Mouse (Mus musculus): ENCODE measurements around the gene Nploc4. TPM values are rescaled to one million over a fixed set of nuclear protein-coding genes. Genes with fewer than 3 reads are reported as not detected.

Gene Nploc4
- total RNA-seq, 2 experiments from 2014 or later: 67.8 to 71.3 TPM

DNA sequence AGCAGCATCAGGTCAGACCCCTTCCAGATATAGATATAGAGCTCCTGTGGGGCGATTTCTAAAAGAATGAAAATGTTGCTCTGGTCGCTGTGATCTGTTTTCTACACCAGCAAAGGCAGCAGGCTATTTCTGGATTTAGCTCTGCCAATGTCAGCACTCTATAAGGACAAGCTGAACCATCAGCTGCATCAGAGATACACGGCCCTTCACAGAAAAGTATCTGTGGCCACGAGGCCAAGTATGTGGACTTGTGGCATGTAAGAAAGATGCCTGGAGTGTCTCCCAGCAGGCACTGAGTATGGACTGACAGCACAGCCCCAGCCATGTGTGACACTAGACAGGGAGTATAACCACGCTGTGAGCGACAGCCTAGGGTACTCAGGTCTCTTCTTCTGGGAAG is 50.9 kb downstream of the Nploc4 start:
- no peak for DNase-seq (ENCODE audit: low spot score in 2 of 2)
- intact Hi-C loops (cut with DNase I): no loop called here

DNA sequence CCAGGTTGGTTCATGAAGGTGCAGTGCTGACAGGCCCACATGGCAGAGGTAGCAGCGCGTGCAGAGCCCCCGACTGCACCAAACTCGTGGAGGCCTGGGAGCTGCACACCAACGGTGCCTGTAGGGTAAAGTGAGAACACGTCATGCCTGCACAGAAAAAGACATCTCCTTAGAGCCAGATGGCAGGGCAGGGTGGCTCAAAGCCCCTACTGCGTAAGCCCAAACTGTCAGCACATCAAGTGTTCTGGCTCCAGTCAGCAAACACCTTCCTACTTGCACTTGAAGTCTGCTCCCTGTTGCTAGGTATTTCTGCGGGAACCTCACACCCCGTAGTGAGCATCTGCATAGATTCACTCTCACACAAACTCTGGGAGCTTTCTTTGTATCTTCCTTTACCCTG is 55.0 kb downstream of the Nploc4 start:
- peak; percentile 33 to 77 for DNase-seq (ENCODE audit: low spot score in 2 of 2)
- intact Hi-C loops (cut with DNase I): no loop called here

DNA sequence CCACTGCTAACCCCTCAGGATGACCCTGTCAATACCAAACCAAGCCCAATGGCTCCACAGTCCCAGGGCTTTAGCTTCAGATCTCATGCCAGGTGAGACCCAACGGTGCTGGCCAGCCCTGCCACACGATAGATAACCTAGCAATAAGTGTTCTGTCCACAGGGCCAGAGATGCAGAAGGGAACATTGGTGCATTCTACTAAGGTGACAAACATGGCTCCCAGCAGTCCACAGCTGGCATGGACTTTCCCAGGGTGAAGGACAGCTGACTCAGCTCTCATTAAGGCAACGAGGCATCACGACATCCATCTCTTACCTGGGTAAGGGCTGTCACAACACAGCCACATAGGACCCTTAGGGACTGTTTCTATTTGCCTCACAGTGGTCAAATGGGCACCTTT is 56.4 kb downstream of the Nploc4 start:
- no peak for DNase-seq (ENCODE audit: low spot score in 2 of 2)
- intact Hi-C loops (cut with DNase I): no loop called here

DNA sequence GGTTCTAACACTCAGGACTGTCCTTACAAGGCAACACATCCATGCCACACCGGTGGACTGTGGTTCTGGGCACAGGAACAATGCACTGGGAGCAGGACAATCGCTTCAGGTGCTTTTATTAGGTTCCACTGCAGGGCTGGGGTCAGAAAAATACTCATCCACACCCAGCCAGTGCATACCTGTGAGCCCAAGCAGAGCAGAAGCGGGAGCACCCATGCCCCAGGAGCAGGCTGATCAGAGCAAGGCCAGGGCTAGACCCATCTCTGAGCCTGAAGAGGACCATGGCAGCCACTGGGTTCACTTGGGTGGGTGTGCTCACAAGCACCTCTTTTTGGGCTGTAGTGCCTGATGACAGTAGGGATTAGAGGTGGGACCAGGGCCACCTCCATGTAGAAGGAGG is 57.2 kb downstream of the Nploc4 start:
- intact Hi-C loops (cut with DNase I): no loop called here
- no peak for DNase-seq (ENCODE audit: low spot score in 2 of 2)

DNA sequence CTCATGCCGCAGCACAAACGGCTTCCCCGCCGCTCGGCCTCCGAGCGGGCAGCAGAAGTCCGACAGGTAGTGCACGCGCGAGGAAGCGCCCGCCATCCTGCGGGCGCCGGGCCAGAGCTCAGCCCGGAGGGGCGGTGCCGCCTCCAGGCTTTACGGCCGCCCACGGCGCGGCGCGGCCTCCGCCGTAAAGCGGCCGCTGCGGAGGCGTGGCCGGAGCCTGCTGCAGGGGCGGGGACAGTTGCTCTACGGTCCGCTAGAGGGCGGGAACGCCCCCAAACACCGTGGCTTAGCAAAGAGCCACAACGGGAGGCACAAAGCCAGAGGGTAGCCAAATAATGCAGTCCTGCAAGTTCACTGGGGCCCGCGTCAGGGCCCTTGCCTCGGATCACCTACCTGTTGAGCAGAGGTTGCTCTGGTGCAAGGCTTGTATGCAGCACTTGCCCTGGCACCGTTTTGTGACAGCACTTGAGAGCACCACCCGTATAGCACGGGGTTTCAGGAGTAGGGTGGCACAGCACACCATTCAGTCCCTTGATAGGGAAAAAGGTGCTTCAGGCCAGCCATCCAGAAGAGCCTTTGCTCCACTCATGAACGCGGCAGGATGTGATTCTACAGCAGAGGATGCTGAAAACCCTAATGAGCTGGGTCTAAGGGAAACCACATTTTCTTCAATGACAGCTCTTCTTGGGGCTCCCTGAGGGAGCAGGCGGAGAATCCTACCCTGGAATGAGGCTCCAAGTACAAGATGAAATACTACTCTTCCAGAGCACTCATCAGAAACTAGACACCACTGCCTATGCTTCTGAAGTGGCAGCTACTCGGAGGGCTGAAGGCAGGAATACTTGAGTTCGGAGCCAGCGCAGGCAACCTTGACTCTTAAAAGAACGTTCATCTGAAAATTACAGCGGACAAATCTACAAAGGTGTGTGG is 58.6 kb downstream of the Nploc4 start, which contains the start of gene Faap100:
TSS of gene Faap100 (minus strand) at position 154 of the 930 bp plus-strand sequence.
- peak; percentile 86 to 89 for DNase-seq (ENCODE audit: low spot score in 2 of 2)
- intact Hi-C loops (cut with DNase I): no loop called here

DNA sequence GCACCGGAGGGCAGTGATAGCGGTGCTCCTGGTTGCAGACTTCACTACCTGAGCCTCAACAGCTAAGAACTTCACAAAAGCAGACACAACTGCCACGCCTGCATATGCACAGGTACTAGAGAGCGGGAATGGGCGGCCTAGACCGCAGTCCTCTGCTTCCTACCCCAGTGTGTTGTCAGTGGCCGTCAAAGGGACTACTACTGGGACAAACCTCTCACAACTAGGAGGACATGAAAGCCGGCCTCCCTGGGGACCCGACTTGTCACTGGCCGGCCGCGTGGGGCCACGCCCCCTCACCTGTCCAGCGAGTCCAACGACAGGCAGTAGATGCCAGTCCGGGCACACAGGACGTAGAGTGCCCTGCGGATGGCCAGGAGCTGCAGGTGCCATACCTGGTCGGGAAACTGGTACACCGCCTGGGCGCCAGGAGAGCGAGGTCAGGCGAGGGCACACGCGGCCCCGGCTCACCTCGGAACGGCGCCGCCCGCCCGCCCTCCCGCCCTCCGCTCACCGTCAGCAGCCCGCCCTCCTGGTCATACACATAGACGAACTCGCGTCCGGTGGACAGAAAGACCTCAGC is 59.4 kb downstream of the Nploc4 start:
- intact Hi-C loops (cut with DNase I): no loop called here
- peak in 1 of 2 experiments; percentile 35 for DNase-seq (ENCODE audit: low spot score in 2 of 2)

DNA sequence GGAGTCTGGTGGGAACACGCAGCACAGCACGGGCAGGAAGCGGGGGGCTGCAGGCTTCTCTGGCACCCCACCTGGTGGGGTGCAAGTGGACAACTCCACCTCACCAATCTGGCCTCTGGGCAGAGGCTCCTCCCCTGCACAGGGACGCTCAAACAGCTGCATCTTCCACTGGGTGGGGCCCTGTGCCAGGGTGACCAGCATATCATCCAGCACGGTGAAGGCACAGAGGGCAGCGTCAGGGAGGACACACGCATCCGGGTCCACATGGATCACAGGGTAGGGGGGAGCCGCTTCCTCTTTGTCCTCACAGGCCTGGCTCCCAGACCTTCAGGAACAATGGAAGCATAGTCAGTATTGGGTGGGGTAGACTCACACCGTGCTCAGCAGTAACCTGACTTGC is 60.2 kb downstream of the Nploc4 start:
- no peak for DNase-seq (ENCODE audit: low spot score in 2 of 2)
- intact Hi-C loops (cut with DNase I): no loop called here

DNA sequence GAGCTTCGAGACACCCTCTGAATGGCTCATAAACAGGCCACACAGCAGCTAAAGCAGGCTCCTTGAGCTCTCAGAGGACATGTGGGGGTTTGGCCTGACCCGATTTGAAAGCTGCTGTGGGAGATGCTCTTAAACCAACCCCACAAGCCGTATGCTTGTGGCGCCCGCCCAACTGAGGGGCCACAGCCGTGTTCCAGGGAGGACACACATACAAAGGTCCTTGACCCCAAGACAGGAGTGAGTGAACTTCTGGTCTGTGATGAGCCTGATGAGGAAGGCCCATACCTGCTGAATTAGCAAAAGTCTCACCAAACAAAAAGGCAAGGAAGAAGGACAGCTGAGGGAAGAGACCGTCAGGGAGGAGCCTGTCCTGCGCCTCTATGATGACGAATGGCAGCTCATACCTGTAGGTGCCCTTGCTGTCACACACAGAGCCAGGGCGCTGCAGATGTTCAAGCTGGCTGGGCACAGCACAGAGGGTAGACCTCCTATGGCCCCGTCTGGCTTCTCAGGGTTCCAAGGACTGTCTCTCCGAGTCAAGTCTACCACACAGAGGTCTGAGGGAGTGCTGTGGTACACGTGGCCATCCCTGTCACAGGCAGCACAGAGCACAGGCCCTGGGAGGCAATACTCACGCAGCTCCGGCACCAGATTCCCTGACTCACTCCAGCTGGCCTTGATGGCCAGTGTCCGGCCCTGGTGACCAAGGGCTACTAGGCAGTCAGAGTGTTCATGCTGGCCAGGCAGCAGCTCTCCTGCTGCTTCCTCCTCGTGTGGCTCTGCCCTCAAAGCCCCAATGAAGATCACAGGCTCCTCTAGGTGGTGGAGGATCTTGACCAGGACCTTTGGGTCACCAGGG is 61.0 kb downstream of the Nploc4 start:
- intact Hi-C loops (cut with DNase I): no loop called here
- no peak for DNase-seq (ENCODE audit: low spot score in 2 of 2)

DNA sequence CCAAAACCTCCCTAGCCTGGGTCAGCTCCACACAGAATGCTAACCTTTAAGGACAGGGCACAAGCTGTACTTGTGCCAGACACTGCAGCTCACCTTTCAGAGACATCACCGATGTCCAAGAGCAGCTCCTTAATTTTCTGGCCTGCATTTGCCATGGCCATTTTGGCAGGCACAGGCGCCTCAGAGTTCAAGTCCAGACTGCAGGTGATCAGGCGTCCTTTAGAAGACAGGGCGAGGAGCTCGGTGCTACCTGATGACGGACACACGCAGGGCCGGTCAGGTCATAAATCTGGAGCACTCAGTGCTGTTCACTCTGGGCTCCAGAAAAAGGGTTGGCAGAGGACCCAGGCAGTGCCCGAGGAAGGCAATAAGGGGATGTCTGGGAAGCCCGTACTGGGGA is 62.2 kb downstream of the Nploc4 start:
- intact Hi-C loops (cut with DNase I): no loop called here
- DNase-seq (ENCODE audit: low spot score in 2 of 2): no peak

DNA sequence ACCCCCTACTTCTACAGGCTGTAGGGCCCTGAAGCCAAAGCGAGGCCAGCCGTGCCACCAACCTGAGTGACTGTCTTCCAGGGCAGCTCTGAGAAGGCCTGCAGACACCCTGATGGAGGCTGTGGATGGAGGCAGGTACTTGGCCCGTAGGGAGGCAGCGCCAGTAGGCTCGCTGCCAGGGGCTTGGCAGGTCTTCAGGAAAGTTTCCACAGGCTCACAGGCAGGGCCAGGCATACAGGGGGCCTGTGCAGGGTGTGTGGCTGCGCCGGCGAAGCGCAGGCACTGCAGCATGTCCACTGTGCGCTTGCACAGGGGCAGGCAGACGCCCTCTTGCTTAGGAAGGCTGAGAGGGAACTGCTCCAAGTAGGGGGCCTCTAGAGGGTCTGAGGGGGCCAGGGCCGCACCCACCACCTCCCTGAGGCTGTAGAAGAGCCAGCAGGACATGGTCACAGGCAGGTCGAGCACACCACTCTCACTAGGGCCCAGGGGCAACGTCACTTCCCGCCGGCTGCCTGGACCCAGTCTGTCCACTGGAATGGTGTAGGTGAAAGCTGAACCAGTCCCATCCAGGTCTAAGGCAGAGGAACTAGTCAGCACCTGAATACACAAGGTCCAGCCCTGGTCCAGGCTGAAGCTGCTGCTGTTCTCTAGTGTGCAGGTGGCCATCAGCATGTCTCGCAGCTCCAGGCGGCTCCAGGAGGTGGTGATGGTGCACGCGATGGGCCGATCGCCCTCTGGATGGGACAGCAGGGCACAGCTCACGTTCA is 63.5 kb downstream of the Nploc4 start:
- no peak for DNase-seq (ENCODE audit: low spot score in 2 of 2)
- intact Hi-C loops (cut with DNase I): no loop called here

DNA sequence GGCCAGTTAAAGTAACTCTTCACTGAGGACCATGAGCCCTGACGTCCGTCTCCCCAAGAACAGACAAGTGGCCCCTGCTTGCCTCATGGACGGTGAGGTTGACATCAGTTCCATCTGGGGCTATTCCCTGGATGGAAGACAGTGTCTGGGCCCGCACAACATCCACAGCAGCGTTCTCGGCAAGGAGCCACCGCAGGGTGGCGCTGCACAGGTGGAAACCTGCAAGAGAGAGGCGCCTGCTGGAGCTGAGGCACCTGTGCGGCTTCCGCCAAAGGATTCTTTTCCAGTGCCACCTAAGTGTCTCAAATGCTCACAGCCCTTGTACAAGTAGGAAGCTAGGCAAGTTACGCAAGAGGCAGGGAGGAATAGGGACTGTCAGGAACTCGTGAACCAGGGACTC is 64.5 kb downstream of the Nploc4 start:
- no peak for DNase-seq (ENCODE audit: low spot score in 2 of 2)
- intact Hi-C loops (cut with DNase I): no loop called here

DNA sequence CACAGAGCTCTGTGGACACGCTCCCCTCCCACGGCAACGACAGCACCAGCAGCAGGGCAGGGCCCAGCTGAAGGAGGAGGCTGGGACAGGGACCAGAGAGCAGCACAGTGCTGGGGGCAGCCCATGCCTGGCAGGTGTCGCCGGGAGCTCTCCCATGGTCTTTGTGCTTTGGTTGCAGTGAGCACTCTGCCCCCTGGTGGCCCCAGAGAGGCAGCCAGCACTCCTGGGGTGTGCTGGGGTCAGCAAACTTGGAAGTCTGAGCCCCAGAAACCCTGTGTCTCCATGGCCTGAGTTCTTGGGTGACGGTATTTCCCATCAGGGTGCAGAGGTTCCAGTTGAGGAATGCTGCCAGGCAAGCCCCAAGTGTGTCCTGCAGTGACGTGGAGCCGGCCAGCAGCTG is 67.9 kb downstream of the Nploc4 start:
- peak in 1 of 2 experiments; percentile 64 for DNase-seq (ENCODE audit: low spot score in 2 of 2)
- intact Hi-C loops (cut with DNase I): no loop called here

DNA sequence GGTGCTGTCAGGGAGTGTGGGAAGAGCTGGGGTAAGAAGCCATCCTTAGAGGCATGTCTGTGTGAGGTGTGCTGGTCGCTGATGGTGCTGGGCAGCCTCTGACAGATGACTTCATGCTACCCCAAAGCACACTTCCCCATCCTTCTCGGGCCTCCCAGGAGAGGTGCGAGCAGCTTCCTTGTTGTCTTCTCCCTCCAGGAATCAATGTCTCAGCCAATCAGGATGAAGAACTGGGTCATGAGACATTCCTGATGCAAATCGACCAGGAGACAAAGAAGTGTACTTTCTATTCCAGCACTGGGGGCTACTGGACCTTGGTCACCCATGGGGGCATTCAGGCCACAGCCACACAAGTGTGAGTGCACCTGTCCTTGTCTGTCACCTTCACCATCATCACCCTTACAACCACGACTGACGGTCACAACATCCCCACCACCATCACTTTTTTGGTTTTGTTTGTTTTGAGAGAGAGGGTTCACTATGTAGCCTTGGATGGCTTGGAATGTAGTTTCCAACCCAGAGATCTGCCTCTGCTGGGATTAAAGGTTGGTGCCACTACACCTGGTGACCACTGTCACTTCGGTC is 71.0 kb downstream of the Nploc4 start:
- intact Hi-C loops (cut with DNase I): no loop called here
- DNase-seq (ENCODE audit: low spot score in 2 of 2): no peak

DNA sequence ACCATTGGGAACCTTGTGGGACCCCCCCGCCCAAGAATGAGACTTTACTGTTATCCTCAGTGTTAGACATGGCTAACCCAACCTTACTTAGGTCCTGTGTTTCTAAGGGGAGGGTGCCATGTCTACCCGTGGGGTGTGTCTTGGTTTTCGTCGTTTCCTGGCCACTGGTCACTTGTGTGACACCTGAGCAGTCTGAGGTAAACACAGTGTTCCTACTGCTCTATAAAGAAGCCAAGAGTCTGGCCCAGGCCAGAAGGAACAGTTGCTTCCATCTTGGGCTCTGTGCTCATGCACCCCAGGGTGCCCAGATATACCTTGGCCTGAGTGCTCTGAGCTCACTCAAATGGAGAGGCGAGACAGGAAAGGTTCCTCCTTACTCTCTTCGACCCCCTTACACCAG is 74.6 kb downstream of the Nploc4 start:
- intact Hi-C loops (cut with DNase I): no loop called here
- DNase-seq (ENCODE audit: low spot score in 2 of 2): no peak

DNA sequence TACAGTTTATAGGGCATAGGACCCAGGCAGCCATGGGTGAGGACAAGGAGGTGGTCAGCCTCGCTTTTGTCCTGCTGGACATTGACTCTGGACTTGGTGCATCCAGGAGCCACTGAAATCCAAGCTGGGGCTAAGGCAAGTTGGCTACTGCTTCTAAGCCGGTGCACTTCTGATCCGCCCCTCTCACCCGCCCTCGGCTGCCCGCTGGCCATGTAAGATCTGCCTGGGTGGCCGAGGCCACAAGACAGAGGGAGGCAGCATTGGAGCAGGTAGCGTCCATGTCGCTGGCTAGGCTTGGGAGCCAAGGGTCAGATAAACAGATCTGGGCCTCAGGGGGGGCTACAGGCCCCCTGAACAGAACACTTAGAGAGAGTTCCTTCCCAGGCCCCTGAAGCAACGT is 76.2 kb downstream of the Nploc4 start, which contains the start of gene Fscn2:
TSS of gene Fscn2 (plus strand) at position 240 of the 400 bp plus-strand sequence.
- DNase-seq (ENCODE audit: low spot score in 2 of 2): no peak
- intact Hi-C loops (cut with DNase I): no loop called here

DNA sequence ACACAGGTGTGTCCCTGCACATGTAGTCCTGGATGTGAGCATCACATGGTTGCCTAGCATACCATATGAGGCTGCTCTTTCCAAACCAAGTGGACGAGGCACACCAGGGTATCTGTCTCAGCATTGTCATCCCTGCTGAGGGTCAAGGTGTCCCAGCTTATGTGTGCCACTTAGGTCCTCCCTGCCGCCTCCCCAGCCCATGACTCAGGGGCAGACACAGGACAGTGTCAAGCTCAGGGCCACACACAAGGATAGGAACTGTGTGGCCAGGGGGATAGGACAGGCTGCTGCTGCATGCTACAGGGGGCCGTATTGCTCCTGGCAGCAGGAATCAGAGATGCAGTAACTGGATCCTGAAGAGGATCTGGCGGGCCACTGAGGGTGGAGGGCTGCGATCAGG is 76.8 kb downstream of the Nploc4 start:
- intact Hi-C loops (cut with DNase I): no loop called here
- no peak for DNase-seq (ENCODE audit: low spot score in 2 of 2)

DNA sequence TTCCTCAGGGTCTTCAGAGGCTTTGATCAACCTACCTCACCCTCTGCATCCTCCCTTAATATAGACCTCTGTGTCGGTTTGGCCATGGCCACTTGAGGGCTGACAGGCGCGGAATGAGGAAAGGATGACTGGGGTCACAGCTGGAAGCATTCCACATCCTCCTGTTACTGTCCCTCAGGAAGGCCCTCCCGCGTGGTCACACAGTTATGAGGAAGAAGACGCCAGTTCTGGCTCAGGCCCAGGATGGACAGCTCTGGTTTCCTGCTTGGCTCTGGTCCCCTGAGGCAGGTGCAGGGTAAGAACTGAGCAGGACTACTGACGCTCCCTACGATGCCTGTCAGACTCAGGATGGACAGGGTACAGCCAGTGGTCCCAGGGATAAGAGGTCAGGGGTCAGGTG is 77.4 kb downstream of the Nploc4 start:
- DNase-seq (ENCODE audit: low spot score in 2 of 2): no peak
- intact Hi-C loops (cut with DNase I): no loop called here

DNA sequence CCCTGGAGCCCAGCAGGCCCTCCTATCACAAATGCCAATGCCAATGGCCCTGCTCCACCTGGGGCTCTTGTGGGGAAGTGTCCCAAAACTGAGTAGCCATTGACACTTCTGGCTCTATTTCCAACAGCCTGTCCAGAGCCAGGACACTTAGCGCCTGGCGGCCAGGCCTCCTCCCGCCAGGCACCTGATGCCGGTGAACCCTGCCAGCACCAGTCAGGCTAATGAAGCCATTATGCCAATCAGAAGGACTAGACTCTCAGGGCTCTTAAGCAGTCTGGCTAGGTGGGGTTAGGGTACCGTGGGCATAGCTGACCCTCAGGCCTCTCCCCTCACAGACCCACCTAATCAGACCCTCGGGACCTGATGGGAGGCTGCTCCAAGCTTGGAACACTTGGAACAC is 78.1 kb downstream of the Nploc4 start:
- no peak for DNase-seq (ENCODE audit: low spot score in 2 of 2)
- intact Hi-C loops (cut with DNase I): no loop called here

DNA sequence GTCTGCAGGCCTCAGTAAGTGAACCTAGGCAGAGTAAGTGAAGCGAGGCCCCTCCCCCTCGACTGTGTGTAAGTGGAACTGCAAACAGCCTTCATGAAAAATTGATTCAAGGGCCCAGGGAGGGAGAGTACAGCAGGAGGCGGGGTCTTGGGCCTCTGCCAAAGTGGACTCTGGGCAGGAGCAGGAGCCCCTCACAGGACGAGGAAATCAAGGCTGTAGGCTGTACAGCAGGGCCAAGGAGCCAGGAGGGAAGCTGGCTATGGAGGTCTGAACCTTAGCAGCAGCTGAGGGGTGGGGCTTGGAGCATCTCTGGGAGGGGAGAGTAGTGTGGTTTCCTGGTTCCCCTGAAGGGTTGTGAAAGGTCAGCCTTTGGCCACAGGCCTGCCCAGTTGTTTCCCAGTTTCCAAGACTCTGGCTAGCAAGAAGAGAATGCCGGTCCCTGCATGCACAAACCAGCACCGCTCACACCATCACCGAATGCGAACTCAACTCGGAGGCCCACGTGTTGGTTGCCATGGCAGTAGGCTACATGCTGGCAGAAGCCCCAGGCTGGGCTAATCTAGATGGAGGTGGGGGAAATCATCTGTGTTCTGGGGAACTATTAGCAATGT is 79.6 kb downstream of the Nploc4 start:
- peak; percentile 82 to 90 for DNase-seq (ENCODE audit: low spot score in 2 of 2)
- intact Hi-C loops (cut with DNase I): no loop called here

Measured in left cerebral cortex, postnatal 14 days (tissue).